Comparison of ENCODE assay signal across 8 mouse cellular contexts in the genomic region with DNA sequence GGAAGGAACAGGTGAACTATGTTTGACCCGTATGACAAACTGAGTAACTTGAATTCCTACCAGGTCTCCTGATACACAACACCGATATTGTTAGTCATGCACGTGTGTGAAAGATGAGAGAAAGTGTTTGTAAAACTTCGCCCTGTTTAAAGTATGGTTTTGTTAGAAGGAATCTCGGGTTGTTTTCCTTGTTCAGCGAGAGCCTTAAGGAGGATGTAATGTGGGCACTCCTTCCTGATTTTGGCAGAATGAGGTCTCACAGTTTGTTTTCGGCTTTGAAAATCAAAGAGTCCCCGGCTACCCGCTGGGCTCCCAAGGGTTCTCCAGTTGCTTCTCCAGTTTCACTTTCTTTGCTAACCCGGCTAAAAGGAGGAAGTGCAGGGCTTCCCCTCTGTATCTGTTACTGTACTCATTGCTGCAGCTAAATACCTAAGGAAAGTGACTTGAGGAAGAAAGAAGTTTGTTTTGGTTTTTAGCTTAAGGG.
DNase-seq lines count a peak whose midpoint lies in the region; ATAC-seq and TF ChIP-seq lines count a peak whose summit lies in the region.

No protein-coding gene starts in this region.

- no peaks in the 10 kb centered on the region for H3K36me3 ChIP-seq in kidney, adult 2 months (ENCODE audit: control insufficient read depth, insufficient read depth, low read length)
- no peaks in the 10 kb centered on the region for H3K36me3 ChIP-seq in heart, adult 2 months (ENCODE audit: control insufficient read depth, insufficient read depth, low read length)
- H3K36me3 ChIP-seq in limb, embryonic 15.5 days: peaks cover 15% of the 10 kb centered on the region; the same call in 1 of the 2 replicates
- peaks cover 25% of the 10 kb centered on the region for H3K36me3 ChIP-seq in neural tube, embryonic 13.5 days
- peaks cover 20% of the 10 kb centered on the region; the same call in 1 of the 2 replicates for H3K36me3 ChIP-seq in hindbrain, embryonic 14.5 days (replicated peaks; ENCODE audit: control insufficient read depth, insufficient read depth)
- peaks cover 23% of the 10 kb centered on the region for H3K36me3 ChIP-seq in hindbrain, embryonic 13.5 days

- intact Hi-C loops in heart, adult 2 months (cut with DNase I): no loop called here

- no peak for ATAC-seq in limb, embryonic 15.5 days (ENCODE audit: insufficient number of reproducible peaks, low FRiP score, low TSS enrichment, low read depth)
- ATAC-seq in neural tube, embryonic 13.5 days (ENCODE audit: low read depth): no peak
- no peak for ATAC-seq in hindbrain, embryonic 14.5 days (ENCODE audit: low FRiP score)
- no peak for ATAC-seq in hindbrain, embryonic 13.5 days (ENCODE audit: low FRiP score)

- peak overlapping the region; percentile 10; the same call in 1 of the 2 replicates for H3K4me3 ChIP-seq in kidney, adult 2 months (ENCODE audit: insufficient read depth, low read depth, low read length)
- peak overlapping the region; percentile 43 for H3K4me3 ChIP-seq in heart, adult 2 months
- peak overlapping the region; percentile 16 for H3K4me3 ChIP-seq in limb, embryonic 15.5 days
- H3K4me3 ChIP-seq in neural tube, embryonic 13.5 days: no peak overlapping the region
- no peak overlapping the region for H3K4me3 ChIP-seq in hindbrain, embryonic 14.5 days (replicated peaks; ENCODE audit: low read length)
- no peak overlapping the region for H3K4me3 ChIP-seq in hindbrain, embryonic 13.5 days

- no peaks in the 10 kb centered on the region for H3K9me3 ChIP-seq in limb, embryonic 15.5 days
- H3K9me3 ChIP-seq in neural tube, embryonic 13.5 days: no peaks in the 10 kb centered on the region
- H3K9me3 ChIP-seq in hindbrain, embryonic 14.5 days (ENCODE audit: control insufficient read depth, low read length): no peaks in the 10 kb centered on the region
- no peaks in the 10 kb centered on the region for H3K9me3 ChIP-seq in hindbrain, embryonic 13.5 days

- no peak for TF ChIP-seq POLR2A in kidney, adult 2 months (IDR thresholded peaks at IDR 0.05; ENCODE audit: low read depth, low read length)
- TF ChIP-seq POLR2A in heart, adult 2 months (IDR thresholded peaks at IDR 0.05; ENCODE audit: insufficient read depth, low read depth, low read length): no peak

- no peak overlapping the region for H3K27ac ChIP-seq in kidney, adult 2 months (ENCODE audit: insufficient read depth, low read depth, low read length)
- peak overlapping the region; percentile 45 for H3K27ac ChIP-seq in heart, adult 2 months
- peak overlapping the region; percentile 43 for H3K27ac ChIP-seq in limb, embryonic 15.5 days
- no peak overlapping the region for H3K27ac ChIP-seq in neural tube, embryonic 13.5 days (replicated peaks)
- H3K27ac ChIP-seq in hindbrain, embryonic 14.5 days: no peak overlapping the region
- H3K27ac ChIP-seq in hindbrain, embryonic 13.5 days: no peak overlapping the region

- TF ChIP-seq EP300 in heart, adult 2 months (IDR thresholded peaks at IDR 0.05; ENCODE audit: insufficient read depth, low read depth, low read length): no peak

- no peak for TF ChIP-seq CTCF in kidney, adult 2 months (conservative IDR thresholded peaks at IDR 0.05; ENCODE audit: insufficient read depth, insufficient read length, low read depth, low read length)
- TF ChIP-seq CTCF in heart, adult 2 months (IDR thresholded peaks at IDR 0.05): no peak

- no peaks in the 10 kb centered on the region for H3K27me3 ChIP-seq in kidney, adult 2 months (replicated peaks; ENCODE audit: control insufficient read depth, insufficient read depth, low read length)
- no peaks in the 10 kb centered on the region for H3K27me3 ChIP-seq in heart, adult 2 months (ENCODE audit: control insufficient read depth, insufficient read depth, low read length)
- H3K27me3 ChIP-seq in limb, embryonic 15.5 days: no peaks in the 10 kb centered on the region
- H3K27me3 ChIP-seq in neural tube, embryonic 13.5 days: no peaks in the 10 kb centered on the region
- no peaks in the 10 kb centered on the region for H3K27me3 ChIP-seq in hindbrain, embryonic 14.5 days (ENCODE audit: control insufficient read depth, insufficient read depth, low read length)
- no peaks in the 10 kb centered on the region for H3K27me3 ChIP-seq in hindbrain, embryonic 13.5 days

- peak; percentile 41 for DNase-seq in kidney, adult 2 months
- DNase-seq in kidney, postnatal 10 days: no peak
- peak in 1 of 2 experiments; percentile 44 for DNase-seq in heart, adult 2 months
- DNase-seq in layer of hippocampus, adult 8-10 months (ENCODE audit: low spot score in 2 of 2): no peak
- DNase-seq in hindbrain, embryonic 14.5 days (ENCODE audit: low spot score): no peak

- no peaks in the 10 kb centered on the region for H3K4me1 ChIP-seq in kidney, adult 2 months (ENCODE audit: control insufficient read depth, insufficient read depth, low read length)
- no peaks in the 10 kb centered on the region; the same call in 1 of the 2 replicates for H3K4me1 ChIP-seq in heart, adult 2 months (ENCODE audit: control insufficient read depth, insufficient read depth, low read length)
- H3K4me1 ChIP-seq in limb, embryonic 15.5 days: peaks cover 9% of the 10 kb centered on the region; the same call in 1 of the 2 replicates
- H3K4me1 ChIP-seq in neural tube, embryonic 13.5 days (replicated peaks): no peaks in the 10 kb centered on the region
- no peaks in the 10 kb centered on the region for H3K4me1 ChIP-seq in hindbrain, embryonic 14.5 days (replicated peaks; ENCODE audit: control insufficient read depth, insufficient read depth, low read length)
- H3K4me1 ChIP-seq in hindbrain, embryonic 13.5 days (replicated peaks): peaks cover 9% of the 10 kb centered on the region; the same call in 1 of the 2 replicates

- H3K9ac ChIP-seq in heart, adult 2 months (ENCODE audit: low read depth, low read length): peak overlapping the region; percentile 55; the same call in 1 of the 2 replicates
- H3K9ac ChIP-seq in limb, embryonic 15.5 days: no peak overlapping the region
- no peak overlapping the region for H3K9ac ChIP-seq in neural tube, embryonic 13.5 days
- H3K9ac ChIP-seq in hindbrain, embryonic 14.5 days: no peak overlapping the region
- no peak overlapping the region for H3K9ac ChIP-seq in hindbrain, embryonic 13.5 days

- 10% methylated on average over 10 of the region's 10 CpGs for WGBS in kidney, adult 2 months
- 25% methylated on average over 10 of the region's 10 CpGs for WGBS in heart, adult 2 months
- 8% methylated on average over 10 of the region's 10 CpGs for WGBS in limb, embryonic 15.5 days
- WGBS in neural tube, embryonic 13.5 days: 24% methylated on average over 10 of the region's 10 CpGs
- WGBS in hindbrain, embryonic 14.5 days: 33% methylated on average over 10 of the region's 10 CpGs
- WGBS in hindbrain, embryonic 13.5 days: 29% methylated on average over 10 of the region's 10 CpGs

- H3K4me2 ChIP-seq in limb, embryonic 15.5 days: peak overlapping the region; percentile 31
- H3K4me2 ChIP-seq in neural tube, embryonic 13.5 days: peak overlapping the region; percentile 13; the same call in 1 of the 2 replicates
- H3K4me2 ChIP-seq in hindbrain, embryonic 14.5 days (replicated peaks): no peak overlapping the region
- H3K4me2 ChIP-seq in hindbrain, embryonic 13.5 days: no peak overlapping the region

- H3K79me2 ChIP-seq in heart, adult 2 months (replicated peaks; ENCODE audit: control insufficient read depth, insufficient read depth, low read length): no peaks in the 10 kb centered on the region

Comparison
In these comparisons a context has a peak if more than half of its experiments do, and no peak if none do; other contexts are left out.
1. H3K27ac ChIP-seq: peak in heart, adult 2 months (single experiment) and limb, embryonic 15.5 days (single experiment); none in kidney, adult 2 months (single experiment), neural tube, embryonic 13.5 days (single experiment), hindbrain, embryonic 14.5 days (single experiment) and hindbrain, embryonic 13.5 days (single experiment).
2. H3K4me3 ChIP-seq: peak in kidney, adult 2 months (single experiment), heart, adult 2 months (single experiment) and limb, embryonic 15.5 days (single experiment); none in neural tube, embryonic 13.5 days (single experiment), hindbrain, embryonic 14.5 days (single experiment) and hindbrain, embryonic 13.5 days (single experiment).
3. H3K4me2 ChIP-seq: peak in limb, embryonic 15.5 days (single experiment) and neural tube, embryonic 13.5 days (single experiment); none in hindbrain, embryonic 14.5 days (single experiment) and hindbrain, embryonic 13.5 days (single experiment).